Mouse (Mus musculus): ENCODE measurements around the gene Mov10. TPM values are rescaled to one million over a fixed set of nuclear protein-coding genes. Genes with fewer than 3 reads are reported as not detected.
"Not testable (repeated sequence)": the region's sequence is repeated elsewhere in the genome, so short reads cannot be mapped to it uniquely, and the experiment has no call there.

The Mov10 gene
- 23.9 and 29.8 TPM in 2 replicates for polyA plus RNA-seq (2012; rRNA removed)

- peaks cover 4% of the 10 kb centered on the region; the same call in 1 of the 2 replicates for H3K4me1 ChIP-seq (replicated peaks; ENCODE audit: control insufficient read depth, insufficient read depth, low read length)
- under 1% methylated on average over 40 of the region's 40 CpGs for WGBS
- peaks cover 8% of the 10 kb centered on the region for H3K36me3 ChIP-seq (ENCODE audit: control insufficient read depth, insufficient read depth, low read length)
- 0 out of 2 replicates have a peak, but pooled peaks have one; percentile 17 for TF ChIP-seq POLR2A (IDR thresholded peaks at IDR 0.05; ENCODE audit: control insufficient read depth, extremely low read depth, insufficient read depth, low read length, poor library complexity)
- TF ChIP-seq CTCF (IDR thresholded peaks at IDR 0.05; ENCODE audit: borderline replicate concordance, control insufficient read depth, extremely low read depth, insufficient read depth, low read length, poor library complexity), result no peak
- peak within 1 kb of the TSS; percentile 99 for H3K4me3 ChIP-seq (ENCODE audit: control insufficient read depth, insufficient read depth, low read length)
- DNase-seq, result peak; percentile 74
- H3K27ac ChIP-seq (ENCODE audit: control insufficient read depth, insufficient read depth, low read length), result peak within 1 kb of the TSS; percentile 56; the same call in 1 of the 2 replicates
- no peaks in the 10 kb centered on the region for H3K27me3 ChIP-seq (ENCODE audit: control insufficient read depth, insufficient read depth, low read length)
Observed at GRCm38 (mm10) chr3:104817991-104818748, at the start of gene Mov10. Mov10 (minus strand) TSS chr3:104818563.

GRCm38 (mm10) chr3:104866674-104867073, 48.3 kb upstream of the Mov10 start:
- H3K27ac ChIP-seq (ENCODE audit: control insufficient read depth, insufficient read depth, low read length); H3K4me1 ChIP-seq (replicated peaks; ENCODE audit: control insufficient read depth, insufficient read depth, low read length); H3K4me3 ChIP-seq (ENCODE audit: control insufficient read depth, insufficient read depth, low read length); DNase-seq; H3K27me3 ChIP-seq (ENCODE audit: control insufficient read depth, insufficient read depth, low read length); H3K36me3 ChIP-seq (ENCODE audit: control insufficient read depth, insufficient read depth, low read length): not testable (repeated sequence)

- peak overlapping the region; percentile 80 for H3K4me3 ChIP-seq (ENCODE audit: control insufficient read depth, insufficient read depth, low read length)
- H3K27ac ChIP-seq (ENCODE audit: control insufficient read depth, insufficient read depth, low read length), result peak overlapping the region; percentile 84
- no peak for DNase-seq
- H3K27me3 ChIP-seq (ENCODE audit: control insufficient read depth, insufficient read depth, low read length), result no peaks in the 10 kb centered on the region
- no peaks in the 10 kb centered on the region for H3K36me3 ChIP-seq (ENCODE audit: control insufficient read depth, insufficient read depth, low read length)
- WGBS, result 0% methylated on average over 12 of the region's 12 CpGs
- no peak for TF ChIP-seq CTCF (IDR thresholded peaks at IDR 0.05; ENCODE audit: borderline replicate concordance, control insufficient read depth, extremely low read depth, insufficient read depth, low read length, poor library complexity)
- no peak for TF ChIP-seq POLR2A (IDR thresholded peaks at IDR 0.05; ENCODE audit: control insufficient read depth, extremely low read depth, insufficient read depth, low read length, poor library complexity)
- H3K4me1 ChIP-seq (replicated peaks; ENCODE audit: control insufficient read depth, insufficient read depth, low read length), result peaks cover 4% of the 10 kb centered on the region
Observed at GRCm38 (mm10) chr3:104865341-104865788, 47.0 kb upstream of the Mov10 start.

- 0 out of 2 replicates have a peak, but pooled peaks have one; percentile 12 for TF ChIP-seq CTCF (IDR thresholded peaks at IDR 0.05; ENCODE audit: borderline replicate concordance, control insufficient read depth, extremely low read depth, insufficient read depth, low read length, poor library complexity)
- TF ChIP-seq POLR2A (IDR thresholded peaks at IDR 0.05; ENCODE audit: control insufficient read depth, extremely low read depth, insufficient read depth, low read length, poor library complexity), result peak; percentile 59; the same call in 1 of the 2 replicates
- DNase-seq, result peak; percentile 85
- WGBS, result 1% methylated on average over 48 of the region's 48 CpGs
- Histone ChIP-seq H3K27me3 (ENCODE audit: control insufficient read depth, insufficient read depth, low read length) (no peaks in the 10 kb centered on the region), H3K4me3 (ENCODE audit: control insufficient read depth, insufficient read depth, low read length) (peak overlapping the region; percentile 80), H3K36me3 (ENCODE audit: control insufficient read depth, insufficient read depth, low read length) (no peaks in the 10 kb centered on the region), H3K4me1 (replicated peaks; ENCODE audit: control insufficient read depth, insufficient read depth, low read length) (peaks cover 4% of the 10 kb centered on the region), H3K27ac (ENCODE audit: control insufficient read depth, insufficient read depth, low read length) (peak overlapping the region; percentile 84)
Observed at GRCm38 (mm10) chr3:104864651-104865340, 46.4 kb upstream of the Mov10 start.

GRCm38 (mm10) chr3:104863786-104864650, 45.7 kb upstream of the Mov10 start, which contains the start of the genes St7l and Capza1:
St7l (plus strand) TSS chr3:104864005.
Capza1 (minus strand) TSS chr3:104864505.
- peak; percentile 98 for TF ChIP-seq POLR2A (IDR thresholded peaks at IDR 0.05; ENCODE audit: control insufficient read depth, extremely low read depth, insufficient read depth, low read length, poor library complexity)
- 0 out of 2 replicates have a peak, but pooled peaks have one; percentile 51 for TF ChIP-seq CTCF (IDR thresholded peaks at IDR 0.05; ENCODE audit: borderline replicate concordance, control insufficient read depth, extremely low read depth, insufficient read depth, low read length, poor library complexity)
- H3K4me1 ChIP-seq (replicated peaks; ENCODE audit: control insufficient read depth, insufficient read depth, low read length), result peaks cover 4% of the 10 kb centered on the region
- under 1% methylated on average over 43 of the region's 43 CpGs for WGBS
- H3K36me3 ChIP-seq (ENCODE audit: control insufficient read depth, insufficient read depth, low read length), result no peaks in the 10 kb centered on the region
- peak within 1 kb of the TSS; percentile 89 for H3K27ac ChIP-seq (ENCODE audit: control insufficient read depth, insufficient read depth, low read length)
- H3K27me3 ChIP-seq (ENCODE audit: control insufficient read depth, insufficient read depth, low read length), result no peaks in the 10 kb centered on the region
- peak within 1 kb of the TSS; percentile 80 for H3K4me3 ChIP-seq (ENCODE audit: control insufficient read depth, insufficient read depth, low read length)
- DNase-seq, result peak; percentile 90

- Histone ChIP-seq H3K36me3 (ENCODE audit: control insufficient read depth, insufficient read depth, low read length) (peaks cover 12% of the 10 kb centered on the region; the same call in 1 of the 2 replicates), H3K27me3 (ENCODE audit: control insufficient read depth, insufficient read depth, low read length) (no peaks in the 10 kb centered on the region), H3K27ac (ENCODE audit: control insufficient read depth, insufficient read depth, low read length) (no peak overlapping the region), H3K4me3 (ENCODE audit: control insufficient read depth, insufficient read depth, low read length) (no peak overlapping the region), H3K4me1 (replicated peaks; ENCODE audit: control insufficient read depth, insufficient read depth, low read length) (peaks cover 6% of the 10 kb centered on the region)
- no peak for DNase-seq
- 100% methylated on average over 1 of the region's 1 CpGs for WGBS
- TF ChIP-seq POLR2A (IDR thresholded peaks at IDR 0.05; ENCODE audit: control insufficient read depth, extremely low read depth, insufficient read depth, low read length, poor library complexity) (no peak), CTCF (IDR thresholded peaks at IDR 0.05; ENCODE audit: borderline replicate concordance, control insufficient read depth, extremely low read depth, insufficient read depth, low read length, poor library complexity) (no peak)
Observed at GRCm38 (mm10) chr3:104858560-104858959, 40.2 kb upstream of the Mov10 start.
